Mouse (Mus musculus): ENCODE measurements at regions not wholly inside any gene's neighbourhood (a gene's known extent, or its start where the extent isn't known, plus 50 kb on each side); places are given as distances from the start of the nearest gene placed in this dataset.

DNA sequence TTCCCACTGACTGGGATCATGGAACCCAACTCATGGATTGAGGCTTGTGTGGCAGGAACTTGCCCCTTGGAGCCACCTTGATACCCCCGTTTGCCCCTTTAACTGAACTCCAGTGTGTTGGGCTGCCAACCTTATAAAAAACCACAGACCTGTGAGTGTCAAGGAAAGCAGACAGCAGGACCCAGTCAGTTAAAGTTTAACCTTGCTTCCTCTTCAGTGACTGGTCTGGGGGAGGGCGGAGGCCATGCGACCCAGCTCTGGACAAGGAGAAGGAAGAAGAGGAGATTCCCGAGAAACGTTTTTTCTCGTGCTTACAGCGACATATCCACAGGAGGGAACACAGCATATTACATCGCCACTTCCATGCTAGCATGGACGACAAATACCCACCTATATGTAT lies 281.9 kb upstream of the Zfp64 start:
- no peak for DNase-seq (ENCODE audit: low spot score)

- no peak for DNase-seq (ENCODE audit: low spot score)
These were observed 279.1 kb upstream of the Zfp64 start for GRCm38 (mm10) chr2:169234368-169235070.

- DNase-seq (ENCODE audit: low spot score): no peak
These were observed 278.1 kb upstream of the Zfp64 start for GRCm38 (mm10) chr2:169233151-169234123.

- DNase-seq (ENCODE audit: low spot score): no peak
These were observed 266.9 kb upstream of the Zfp64 start for GRCm38 (mm10) chr2:169222264-169222663.

DNA sequence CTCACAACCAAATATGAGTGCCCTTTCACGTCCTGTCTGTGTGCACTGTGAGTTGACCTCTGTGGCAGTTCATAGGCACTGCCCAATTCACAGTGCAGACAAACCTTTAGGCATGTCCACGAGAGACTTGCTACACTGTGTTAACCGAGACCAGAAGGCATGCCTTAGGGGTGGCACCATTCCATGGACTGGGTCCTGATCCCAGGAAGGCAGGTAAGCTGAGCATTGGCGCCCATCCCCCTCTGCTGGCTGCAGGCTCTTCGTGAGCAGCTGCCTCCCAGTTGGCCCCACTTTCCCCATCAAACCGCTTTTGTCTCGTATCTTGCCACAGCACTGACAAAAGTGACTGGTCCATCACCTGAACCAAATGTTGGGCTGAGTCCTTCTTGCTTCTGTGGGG lies 265.8 kb upstream of the Zfp64 start:
- no peak for DNase-seq (ENCODE audit: low spot score)

- no peak for DNase-seq (ENCODE audit: low spot score)
These were observed 260.2 kb upstream of the Zfp64 start for GRCm38 (mm10) chr2:169215546-169216043.

GRCm38 (mm10) chr2:169214396-169214795 lies 259.0 kb upstream of the Zfp64 start:
- DNase-seq (ENCODE audit: low spot score): no peak

DNA sequence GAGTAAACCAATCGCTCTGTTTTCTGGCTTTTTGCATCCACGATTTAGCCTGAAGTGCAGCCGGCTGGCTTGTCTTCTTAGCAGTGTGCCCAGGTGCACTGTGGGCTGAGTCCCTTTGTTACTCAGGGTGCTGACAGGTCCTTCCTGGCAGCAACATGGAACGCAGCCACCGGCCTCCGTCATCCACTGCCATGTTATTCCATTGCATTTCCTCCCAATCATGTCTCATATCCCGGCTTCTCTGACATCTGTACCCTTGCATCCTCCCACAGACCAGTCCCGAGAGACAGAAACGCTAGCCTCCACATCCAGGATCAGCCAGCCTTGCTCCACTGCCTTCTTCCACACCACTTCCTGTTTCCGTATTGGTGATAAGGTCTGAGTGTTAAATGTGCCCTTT lies 257.9 kb upstream of the Zfp64 start:
- DNase-seq (ENCODE audit: low spot score): no peak

DNA sequence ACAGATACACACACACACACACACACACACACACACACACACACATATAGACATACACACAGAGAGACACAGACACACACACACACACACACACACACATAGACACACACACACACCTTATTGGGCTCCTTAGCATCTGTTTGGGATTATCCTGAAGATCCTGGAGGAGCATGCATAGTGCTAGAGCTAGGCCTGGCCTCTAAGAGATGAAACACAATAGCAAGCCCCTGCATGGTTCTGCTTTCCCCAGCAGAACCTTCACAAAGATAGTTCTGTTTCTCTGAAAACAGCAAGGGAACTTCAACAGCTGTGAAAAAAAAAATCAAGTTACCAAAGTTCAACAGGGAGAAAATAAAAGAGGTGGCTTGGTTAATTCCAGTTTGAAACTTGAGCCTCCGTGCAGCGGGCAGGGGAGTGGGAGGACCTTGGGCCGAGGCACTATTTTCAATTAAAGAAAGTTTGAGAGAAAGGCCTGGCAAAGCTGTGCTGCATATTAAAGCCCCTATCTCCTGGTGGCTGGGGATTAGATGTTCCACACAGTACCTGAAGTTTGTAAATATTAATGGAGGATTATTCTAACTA lies 257.4 kb upstream of the Zfp64 start:
- DNase-seq (ENCODE audit: low spot score): no peak

GRCm38 (mm10) chr2:169204254-169204752 lies 248.9 kb upstream of the Zfp64 start:
- DNase-seq (ENCODE audit: low spot score): no peak

- no peak for DNase-seq (ENCODE audit: low spot score)
These were observed 236.6 kb upstream of the Zfp64 start for GRCm38 (mm10) chr2:169191974-169192373.

DNA sequence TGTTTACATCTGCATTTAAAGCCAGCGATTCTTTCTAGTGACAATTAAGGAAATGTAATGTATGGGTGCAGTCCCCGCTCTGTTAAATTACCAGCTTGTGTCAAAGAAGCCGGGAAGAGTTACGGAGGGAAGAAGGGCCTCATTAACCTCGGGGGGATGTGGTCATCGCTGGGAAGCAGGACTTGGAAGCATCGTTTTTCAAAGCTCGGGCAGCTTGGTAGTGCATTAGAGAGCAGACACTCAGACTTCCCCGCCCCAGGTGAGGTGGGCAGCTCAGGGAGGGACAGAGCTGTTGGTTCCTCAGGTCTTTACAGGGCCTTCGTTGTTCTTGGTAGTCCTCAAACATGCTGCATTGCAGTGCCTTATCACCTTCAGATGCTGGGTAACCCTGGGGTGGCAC lies 236.1 kb upstream of the Zfp64 start:
- no peak for DNase-seq (ENCODE audit: low spot score)

- DNase-seq (ENCODE audit: low spot score): no peak
These were observed 222.2 kb upstream of the Zfp64 start for GRCm38 (mm10) chr2:169177565-169177964.

- DNase-seq (ENCODE audit: low spot score): no peak
These were observed 213.4 kb upstream of the Zfp64 start for GRCm38 (mm10) chr2:169168795-169169194.

DNA sequence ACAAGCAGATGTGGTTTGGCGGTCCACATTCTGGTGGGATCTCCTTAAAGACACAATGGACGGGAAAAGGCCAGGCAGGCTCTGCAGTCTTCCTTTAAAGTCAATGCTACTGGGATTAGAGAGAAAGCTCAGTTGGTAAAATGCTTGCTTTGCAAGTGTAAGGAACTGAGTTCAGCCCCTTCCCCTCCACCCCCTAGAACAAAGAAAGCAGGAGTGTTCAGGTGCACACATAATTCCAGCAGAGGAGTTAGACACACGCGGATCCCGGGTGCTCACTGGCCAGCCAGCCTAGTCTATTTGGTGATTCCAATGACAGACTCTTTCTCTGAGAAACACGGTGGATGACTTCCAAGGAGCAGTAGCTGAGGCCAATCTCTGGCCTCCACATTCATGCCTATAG lies 213.0 kb upstream of the Zfp64 start:
- DNase-seq (ENCODE audit: low spot score): no peak

GRCm38 (mm10) chr2:169161651-169162050 lies 206.3 kb upstream of the Zfp64 start:
- no peak for DNase-seq (ENCODE audit: low spot score)

DNA sequence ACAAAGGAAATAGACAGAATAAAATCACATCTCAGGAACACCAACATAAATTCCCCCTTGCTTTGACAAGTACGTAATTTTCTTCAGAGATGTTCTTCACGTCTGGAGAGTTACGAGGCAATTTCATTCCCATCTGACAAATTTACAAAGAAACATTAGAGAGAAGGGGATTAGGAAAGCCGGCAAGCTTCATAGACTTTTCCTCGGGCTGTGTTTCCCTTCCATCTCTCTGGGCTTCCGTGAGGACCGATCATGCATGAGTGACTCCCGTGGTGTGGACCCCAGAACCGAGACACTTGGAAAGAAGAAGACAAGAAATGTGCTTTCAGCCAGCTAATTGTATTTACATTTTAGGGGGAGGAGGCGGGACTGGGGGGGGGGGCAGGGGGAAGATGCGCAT lies 203.4 kb upstream of the Zfp64 start:
- DNase-seq (ENCODE audit: low spot score): no peak

DNA sequence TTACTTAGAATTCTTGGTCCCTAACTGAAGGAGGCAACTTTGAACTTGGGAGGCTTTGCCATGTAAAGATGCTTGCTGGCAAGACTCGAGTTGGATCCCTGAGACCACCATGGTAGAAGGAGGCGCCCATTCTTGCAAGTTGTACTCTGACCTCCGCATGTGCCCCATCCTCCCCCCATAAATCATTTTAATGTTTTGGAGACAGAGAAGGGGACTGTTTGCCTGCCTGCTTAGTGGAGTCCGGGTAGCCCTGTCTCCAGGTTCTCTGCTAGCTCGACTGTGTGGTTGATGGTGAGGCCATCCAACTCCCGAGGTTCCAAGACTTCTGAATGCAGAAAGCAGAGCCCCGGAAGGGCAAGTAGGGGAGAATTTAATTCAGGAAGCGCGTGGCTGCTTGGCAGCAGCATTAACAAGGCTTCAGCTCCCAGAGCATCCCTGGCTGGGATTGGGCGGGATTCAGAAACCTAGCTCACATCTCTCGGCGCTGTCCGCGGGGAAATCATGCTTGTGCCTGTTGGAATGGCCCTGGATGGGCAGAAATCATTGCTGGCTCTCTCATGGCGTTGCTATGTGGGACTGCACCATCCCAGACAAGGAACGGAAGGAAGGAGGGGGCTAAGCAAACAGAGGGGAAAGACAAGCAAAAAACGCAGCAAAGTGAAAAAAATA lies 202.8 kb upstream of the Zfp64 start:
- no peak for DNase-seq (ENCODE audit: low spot score)

DNA sequence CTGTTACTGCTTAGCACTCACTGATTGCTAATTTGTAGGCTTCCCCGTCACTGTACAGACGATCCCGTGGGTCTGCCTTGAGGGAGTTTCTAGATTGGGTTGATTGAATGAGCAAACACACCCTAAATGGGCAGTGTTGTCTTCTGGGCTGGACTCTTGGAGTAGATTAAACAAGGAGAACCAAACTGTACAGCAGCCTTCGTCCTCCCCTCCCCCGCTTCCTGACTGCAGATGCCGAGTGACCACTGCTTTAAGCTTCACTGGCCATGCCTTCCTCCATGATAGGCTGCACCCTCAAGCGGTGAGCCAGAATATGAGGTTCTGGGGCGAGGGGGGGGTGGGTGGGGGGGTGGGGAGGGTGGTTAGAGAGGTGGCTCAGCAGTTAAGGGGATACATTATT lies 201.5 kb upstream of the Zfp64 start:
- DNase-seq (ENCODE audit: low spot score): no peak

- DNase-seq (ENCODE audit: low spot score): no peak
These were observed 199.5 kb upstream of the Zfp64 start for GRCm38 (mm10) chr2:169154881-169155280.

- no peak for DNase-seq (ENCODE audit: low spot score)
These were observed 192.3 kb upstream of the Zfp64 start for GRCm38 (mm10) chr2:169147655-169148054.

DNA sequence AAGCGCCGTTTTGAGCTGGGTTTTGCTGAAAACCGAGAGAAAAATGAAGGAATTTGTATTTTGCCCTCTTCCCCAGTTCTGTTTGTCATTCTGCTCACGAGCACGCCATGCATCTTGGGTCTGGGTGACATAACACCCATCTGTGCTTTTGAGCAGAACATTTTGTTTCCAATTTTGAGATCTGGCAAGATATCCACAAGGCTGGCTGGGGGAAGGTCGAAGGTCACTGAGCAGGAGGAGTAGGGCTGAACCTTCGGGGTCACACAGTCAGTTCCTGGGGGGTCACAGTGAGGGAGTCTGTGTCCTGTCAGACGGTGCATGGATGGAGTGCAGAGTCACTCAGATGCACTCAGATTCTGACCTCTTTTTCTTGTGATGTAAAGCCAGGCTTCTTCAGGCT lies 186.8 kb upstream of the Zfp64 start:
- DNase-seq (ENCODE audit: low spot score): no peak
